Mouse (Mus musculus) neural tube, embryonic 15.5 days (tissue): ENCODE measurements at regions not wholly inside any gene's neighbourhood (a gene's known extent, or its start where the extent isn't known, plus 50 kb on each side); places are given as distances from the start of the nearest gene placed in this dataset.

Source experiments
- ATAC-seq: fragments of 200-750 bp; cut with Nextera tagmentation; 2 replicates; pipeline ENCODE4 v1.8.0; 2017; ENCODE audit warnings: mild to moderate bottlenecking, moderate TSS enrichment, moderate library complexity; ENCODE audit not compliant: low FRiP score
- H3K27ac ChIP-seq: fragments of 300-500 bp; sonication (generic); replicated peaks from 2 replicates; pipeline ENCODE4 v1.5.1; 2015; ENCODE audit warnings: mild to moderate bottlenecking, inconsistent platforms
- H3K27me3 ChIP-seq: fragments of 300-500 bp; sonication (generic); replicated peaks from 2 replicates; pipeline ENCODE4 v1.6.1; 2015; ENCODE audit warnings: inconsistent platforms
- H3K36me3 ChIP-seq: fragments of 300-500 bp; sonication (generic); 2 replicates; pipeline ENCODE4 v1.6.1; 2015; ENCODE audit warnings: inconsistent platforms
- H3K4me1 ChIP-seq: fragments of 300-500 bp; sonication (generic); 2 replicates; pipeline ENCODE4 v1.6.1; 2015; ENCODE audit warnings: inconsistent platforms
- H3K4me2 ChIP-seq: fragments of 300-500 bp; sonication (generic); 2 replicates; pipeline ENCODE4 v1.6.1; 2015; ENCODE audit warnings: inconsistent platforms, mild to moderate bottlenecking, moderate library complexity
- H3K4me3 ChIP-seq: fragments of 300-500 bp; sonication (generic); replicated peaks from 2 replicates; pipeline ENCODE4 v1.5.1; 2015; ENCODE audit warnings: mild to moderate bottlenecking, inconsistent platforms
- H3K9ac ChIP-seq: fragments of 300-500 bp; sonication (generic); replicated peaks from 2 replicates; pipeline ENCODE4 v1.6.1; 2015; ENCODE audit warnings: mild to moderate bottlenecking, inconsistent platforms
- H3K9me3 ChIP-seq: fragments of 300-500 bp; sonication (generic); replicated peaks from 2 replicates; pipeline ENCODE4 v1.6.1; 2016; ENCODE audit warnings: inconsistent platforms
- WGBS: fragments of 180-500 bp; shearing (Covaris S2); methylation state at CpG from one replicate; pipeline ENCODE4 v1.1.7; 2015; ENCODE audit warnings: mixed read lengths; 5-methylcytosine and 5-hydroxymethylcytosine counted together

DNA sequence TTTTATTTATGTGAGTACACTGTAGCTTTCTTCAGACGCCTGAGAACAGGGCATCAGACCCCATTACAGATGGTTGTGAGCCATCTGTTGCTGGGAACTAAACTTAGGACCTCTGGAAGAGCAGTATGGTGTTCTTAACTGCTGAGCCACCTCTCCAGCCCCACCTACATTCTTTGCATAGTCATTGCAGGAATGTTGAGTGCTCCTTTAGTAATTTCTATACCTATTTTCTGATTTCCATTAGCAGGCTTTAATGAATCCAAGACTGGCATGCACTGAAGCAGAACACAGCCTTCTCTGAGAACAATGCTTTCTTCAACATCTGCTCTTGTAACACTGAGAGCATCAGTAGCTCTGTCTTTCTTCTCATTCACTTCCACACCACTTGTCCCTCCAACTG is 131.7 kb upstream of the Cdkn2b start:
- WGBS = 84% methylated on average over 1 of the region's 1 CpGs
- no peak for ATAC-seq

DNA sequence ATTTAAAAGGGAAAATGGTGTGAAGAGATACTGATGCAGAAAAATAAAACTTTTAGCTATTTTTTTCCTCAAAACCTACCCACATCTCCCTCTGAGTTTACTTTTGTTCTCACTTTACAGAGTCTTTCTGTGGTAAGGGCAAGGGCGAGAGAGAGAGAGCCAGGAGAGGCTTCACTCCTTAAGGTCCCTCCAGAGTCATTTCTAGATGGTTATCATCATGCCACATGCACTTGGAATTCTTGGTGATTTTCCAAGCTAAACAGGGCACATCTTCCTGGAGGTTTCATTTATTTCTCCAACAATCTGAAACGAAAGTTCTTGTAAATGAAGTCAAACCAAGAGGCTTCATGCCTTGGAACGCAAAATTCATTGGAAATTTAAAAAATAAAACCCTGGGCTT is 130.0 kb upstream of the Cdkn2b start:
- H3K27ac ChIP-seq = no peak overlapping the region
- ATAC-seq = no peak
- no peaks in the 10 kb centered on the region for H3K9me3 ChIP-seq
- no peak overlapping the region for H3K4me3 ChIP-seq
- H3K36me3 ChIP-seq = no peaks in the 10 kb centered on the region
- no peaks in the 10 kb centered on the region for H3K27me3 ChIP-seq
- H3K4me2 ChIP-seq = no peak overlapping the region
- H3K4me1 ChIP-seq = no peaks in the 10 kb centered on the region
- 80% methylated on average over 3 of the region's 3 CpGs for WGBS
- H3K9ac ChIP-seq = no peak overlapping the region

More for the DNA sequence above, 131.7 kb upstream of the Cdkn2b start:
- Histone ChIP-seq H3K4me3 (no peak overlapping the region), H3K36me3 (no peaks in the 10 kb centered on the region), H3K27me3 (no peaks in the 10 kb centered on the region), H3K4me1 (no peaks in the 10 kb centered on the region), H3K4me2 (no peak overlapping the region), H3K27ac (no peak overlapping the region), H3K9ac (no peak overlapping the region), H3K9me3 (no peaks in the 10 kb centered on the region)

DNA sequence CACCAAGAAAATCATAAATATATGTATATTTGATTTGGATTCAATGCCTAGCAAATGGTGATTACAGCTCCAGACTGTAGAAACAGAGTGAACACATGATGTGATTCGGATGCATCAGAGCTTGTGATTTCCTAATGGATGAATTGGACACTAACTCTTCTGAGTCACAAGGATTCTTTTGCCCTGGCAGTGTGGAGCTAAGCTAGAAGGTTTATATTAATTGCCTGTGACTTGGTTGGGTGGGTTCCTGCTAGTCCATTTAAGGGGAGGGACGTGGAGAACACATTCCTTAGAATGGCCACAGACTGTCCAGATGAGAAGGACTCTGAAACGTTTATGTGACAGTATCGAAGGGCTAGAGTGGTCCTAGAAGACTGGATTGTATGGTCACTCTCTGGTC is 129.5 kb upstream of the Cdkn2b start:
- Histone ChIP-seq H3K36me3 (no peaks in the 10 kb centered on the region), H3K4me1 (no peaks in the 10 kb centered on the region), H3K27ac (no peak overlapping the region), H3K4me3 (no peak overlapping the region), H3K27me3 (no peaks in the 10 kb centered on the region), H3K4me2 (no peak overlapping the region), H3K9me3 (no peaks in the 10 kb centered on the region), H3K9ac (no peak overlapping the region)
- no peak for ATAC-seq
- 71% methylated on average over 4 of the region's 4 CpGs for WGBS

DNA sequence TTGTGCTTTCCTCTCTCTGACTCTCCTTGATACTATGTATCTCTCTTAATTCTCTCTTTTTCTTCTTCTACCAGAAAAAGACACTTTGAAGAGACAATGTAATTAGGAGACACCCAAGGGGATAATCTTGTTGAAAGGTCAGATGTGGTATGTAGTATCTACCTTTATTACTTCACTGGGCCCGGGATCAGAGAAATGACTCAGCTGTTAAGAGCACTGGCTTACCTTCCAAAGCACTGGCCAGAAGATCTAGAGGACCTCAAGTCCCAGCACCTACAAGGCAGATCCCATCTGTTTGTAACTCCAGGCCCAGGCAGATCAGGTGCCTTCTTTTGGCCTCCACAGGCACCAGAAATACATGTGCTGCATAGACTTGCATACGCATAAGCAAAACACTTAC is 127.8 kb upstream of the Cdkn2b start:
- Histone ChIP-seq H3K9ac (no peak overlapping the region), H3K4me3 (no peak overlapping the region), H3K27ac (no peak overlapping the region), H3K36me3 (no peaks in the 10 kb centered on the region), H3K9me3 (no peaks in the 10 kb centered on the region), H3K4me1 (no peaks in the 10 kb centered on the region), H3K27me3 (no peaks in the 10 kb centered on the region), H3K4me2 (no peak overlapping the region)
- ATAC-seq = no peak
- 88% methylated on average over 2 of the region's 2 CpGs for WGBS

DNA sequence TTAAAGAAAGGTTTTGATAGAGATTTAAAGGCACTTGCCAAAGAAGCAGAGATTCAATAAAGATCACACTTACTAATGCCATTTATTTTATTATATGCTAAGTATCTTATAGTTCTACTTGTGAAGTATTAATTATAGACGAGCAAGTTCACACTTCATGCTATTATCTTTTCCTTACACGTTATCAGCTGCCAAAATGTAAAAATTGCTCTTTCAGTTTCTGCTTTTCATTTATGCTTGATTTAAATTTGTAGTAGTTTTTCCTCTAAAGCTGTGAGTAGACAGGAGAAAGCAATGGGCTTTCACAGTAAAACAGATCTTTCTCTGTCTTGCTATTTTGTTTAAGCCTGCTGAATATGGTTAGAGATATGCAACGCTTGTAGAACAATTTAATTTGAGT is 125.9 kb upstream of the Cdkn2b start:
- Histone ChIP-seq H3K4me2 (no peak overlapping the region), H3K27ac (no peak overlapping the region), H3K27me3 (no peaks in the 10 kb centered on the region), H3K9ac (no peak overlapping the region), H3K4me3 (no peak overlapping the region), H3K9me3 (no peaks in the 10 kb centered on the region), H3K4me1 (no peaks in the 10 kb centered on the region), H3K36me3 (no peaks in the 10 kb centered on the region)
- WGBS = 89% methylated on average over 3 of the region's 3 CpGs
- no peak for ATAC-seq

DNA sequence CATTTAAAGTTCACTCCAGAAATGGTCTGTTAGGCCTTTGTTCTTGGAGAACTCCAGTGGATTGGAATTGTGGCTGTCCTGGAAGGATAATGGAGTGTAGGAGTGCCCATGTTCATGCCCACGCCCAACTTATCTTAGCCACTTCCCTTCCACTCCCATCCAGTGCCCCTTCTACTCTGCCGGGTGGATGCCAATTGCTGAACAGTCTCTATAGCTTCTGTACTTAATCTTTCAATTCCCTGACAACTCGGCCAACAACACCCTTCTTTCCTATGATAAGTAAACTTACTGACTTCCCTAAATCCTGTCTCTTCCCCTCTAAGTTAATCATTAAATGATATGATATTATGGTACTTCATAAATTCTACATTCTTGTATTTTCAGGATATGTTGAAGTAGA is 123.3 kb upstream of the Cdkn2b start:
- Histone ChIP-seq H3K9me3 (no peaks in the 10 kb centered on the region), H3K4me3 (no peak overlapping the region), H3K27ac (no peak overlapping the region), H3K4me1 (no peaks in the 10 kb centered on the region), H3K27me3 (no peaks in the 10 kb centered on the region), H3K4me2 (no peak overlapping the region), H3K36me3 (no peaks in the 10 kb centered on the region), H3K9ac (no peak overlapping the region)
- 91% methylated on average over 3 of the region's 3 CpGs for WGBS
- no peak for ATAC-seq

DNA sequence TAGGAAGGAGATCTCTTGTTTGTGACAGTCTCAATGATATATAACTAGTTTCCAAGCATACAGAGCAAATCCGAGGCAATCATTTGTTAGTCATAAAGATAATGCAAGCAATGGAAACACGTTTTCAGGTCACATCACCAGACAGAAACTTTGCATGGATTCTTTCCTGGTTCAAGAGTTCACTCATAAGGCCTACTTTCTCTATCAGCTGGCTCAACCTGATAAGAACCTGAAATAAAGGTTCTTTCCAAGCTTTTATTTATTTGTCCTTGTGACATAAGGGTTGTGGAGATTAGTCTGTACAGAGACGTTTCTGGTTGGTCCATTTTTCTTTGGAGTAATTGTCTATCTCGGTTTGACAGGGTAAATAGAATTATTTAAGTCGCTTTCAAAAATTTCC is 122.7 kb upstream of the Cdkn2b start:
- no peak for ATAC-seq
- no peaks in the 10 kb centered on the region for H3K27me3 ChIP-seq
- no peaks in the 10 kb centered on the region for H3K36me3 ChIP-seq
- H3K4me2 ChIP-seq = no peak overlapping the region
- no peaks in the 10 kb centered on the region for H3K4me1 ChIP-seq
- H3K9me3 ChIP-seq = no peaks in the 10 kb centered on the region
- H3K27ac ChIP-seq = no peak overlapping the region
- no peak overlapping the region for H3K4me3 ChIP-seq
- 72% methylated on average over 5 of the region's 5 CpGs for WGBS
- H3K9ac ChIP-seq = no peak overlapping the region

DNA sequence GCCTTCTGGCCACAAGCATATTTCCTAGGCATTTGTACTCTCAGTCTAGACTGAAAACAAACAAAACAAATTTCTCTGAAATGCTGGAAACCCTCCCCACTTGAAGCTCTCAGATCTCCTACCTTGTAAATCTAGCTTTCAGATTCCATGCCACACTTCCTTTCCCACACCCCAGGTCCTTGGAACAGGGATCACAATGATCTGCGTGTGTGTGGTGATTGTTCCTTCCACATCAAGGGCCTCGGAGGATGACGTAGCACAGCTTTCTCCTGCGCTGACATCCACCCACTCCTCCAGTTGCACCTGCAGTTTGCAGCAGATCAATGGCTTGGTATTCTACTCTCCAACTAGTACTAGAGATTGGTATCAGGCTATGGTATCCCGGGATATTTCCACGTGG is 120.7 kb upstream of the Cdkn2b start:
- WGBS = 79% methylated on average over 6 of the region's 6 CpGs

DNA sequence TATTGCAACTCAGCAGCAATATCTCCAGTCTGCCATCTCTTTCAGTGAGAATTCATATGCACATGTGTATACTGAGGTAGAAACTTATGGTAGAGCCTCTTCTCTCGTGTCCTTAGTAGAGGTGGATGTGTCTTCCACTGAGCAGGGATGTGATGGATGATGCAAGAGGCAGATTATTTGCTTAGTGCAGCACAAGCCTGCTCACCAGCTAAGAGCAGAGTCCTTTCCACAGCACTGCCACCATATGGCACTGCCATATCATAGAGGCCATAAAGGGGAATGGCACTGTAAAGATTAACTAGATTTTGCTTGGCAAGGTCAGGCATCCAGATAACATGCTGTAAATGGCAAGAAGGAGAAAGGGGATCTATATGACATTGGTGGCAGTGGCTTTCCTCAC is 117.6 kb upstream of the Cdkn2b start:
- Histone ChIP-seq H3K9ac (no peak overlapping the region), H3K36me3 (no peaks in the 10 kb centered on the region), H3K9me3 (no peaks in the 10 kb centered on the region), H3K4me3 (no peak overlapping the region), H3K4me2 (no peak overlapping the region), H3K27ac (no peak overlapping the region), H3K27me3 (no peaks in the 10 kb centered on the region), H3K4me1 (no peaks in the 10 kb centered on the region)
- ATAC-seq = no peak
- 84% methylated on average over 1 of the region's 1 CpGs for WGBS

More for the DNA sequence above, 120.7 kb upstream of the Cdkn2b start:
- Histone ChIP-seq H3K9me3 (no peaks in the 10 kb centered on the region), H3K4me1 (no peaks in the 10 kb centered on the region), H3K27me3 (no peaks in the 10 kb centered on the region), H3K36me3 (no peaks in the 10 kb centered on the region), H3K9ac (no peak overlapping the region), H3K4me3 (no peak overlapping the region), H3K27ac (no peak overlapping the region), H3K4me2 (no peak overlapping the region)
- ATAC-seq = no peak

DNA sequence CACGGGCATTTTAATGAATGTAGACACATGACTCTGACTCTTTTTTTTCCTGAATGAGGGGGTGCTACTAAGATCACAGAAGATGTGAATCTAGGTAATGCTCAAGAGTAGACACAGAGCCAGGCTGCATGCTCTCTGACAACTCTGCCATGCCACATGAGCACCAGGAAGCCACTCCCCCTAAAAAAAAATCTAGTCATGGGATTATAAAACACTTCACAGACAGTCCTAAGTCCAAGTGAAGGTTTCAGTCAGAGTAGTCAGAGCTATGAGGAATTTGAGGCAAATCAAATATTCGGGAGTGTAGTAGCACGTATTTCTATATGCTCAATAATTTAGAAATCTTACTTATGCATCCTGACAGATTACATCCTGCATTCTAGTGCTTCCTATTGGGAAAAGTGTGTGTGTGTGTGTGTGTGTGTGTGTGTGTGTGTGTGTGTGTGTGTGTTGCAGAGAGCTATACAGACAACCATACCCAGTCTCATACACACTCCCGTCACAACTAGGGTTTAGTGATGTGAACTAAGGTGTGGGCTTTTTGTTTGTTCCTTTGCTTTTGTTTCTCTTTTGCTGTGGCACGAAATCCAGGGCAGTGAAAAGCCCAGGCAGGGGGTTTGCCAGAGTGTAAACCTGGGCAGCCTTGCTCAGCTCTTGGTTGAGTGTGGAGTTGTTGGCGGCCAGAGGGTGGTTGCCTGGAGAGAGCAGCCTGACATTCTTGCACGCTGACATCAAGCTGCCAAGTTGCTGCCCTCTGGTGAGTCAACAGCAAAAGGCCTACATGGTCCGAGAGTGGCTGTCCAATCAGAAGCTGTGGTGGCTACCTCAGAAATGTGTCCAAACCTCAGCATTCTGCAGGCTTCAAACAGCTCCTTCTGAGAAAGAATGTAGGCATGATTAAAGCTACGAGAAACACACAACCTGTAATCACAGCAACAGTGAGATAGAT is 116.8 kb upstream of the Cdkn2b start:
- Histone ChIP-seq H3K36me3 (no peaks in the 10 kb centered on the region), H3K27ac (no peak overlapping the region), H3K9ac (no peak overlapping the region), H3K4me3 (no peak overlapping the region), H3K4me1 (no peaks in the 10 kb centered on the region), H3K4me2 (no peak overlapping the region), H3K9me3 (no peaks in the 10 kb centered on the region), H3K27me3 (no peaks in the 10 kb centered on the region)
- peak; percentile 77; the same call in 1 of the 2 replicates for ATAC-seq
- 56% methylated on average over 9 of the region's 9 CpGs for WGBS

DNA sequence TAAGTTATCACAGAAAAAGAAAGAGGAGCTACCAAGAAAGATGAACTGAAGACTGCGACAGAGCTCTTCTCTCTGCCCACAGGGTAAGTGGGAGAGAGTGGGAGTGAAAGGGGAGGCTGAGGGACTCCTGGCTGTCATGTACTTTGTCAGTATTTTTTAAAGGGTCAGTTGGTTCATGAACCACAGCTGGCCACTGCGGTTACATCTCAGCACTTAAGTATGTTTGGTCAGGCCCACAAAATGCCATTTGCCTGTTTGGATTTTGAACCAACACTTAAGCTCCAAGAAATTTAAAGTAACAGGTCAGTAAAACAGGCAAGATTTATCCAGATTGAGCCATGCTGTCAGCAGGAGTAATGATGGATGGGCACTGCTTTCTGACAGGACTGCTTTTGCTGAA is 115.1 kb upstream of the Cdkn2b start:
- Histone ChIP-seq H3K4me1 (no peaks in the 10 kb centered on the region), H3K9me3 (no peaks in the 10 kb centered on the region), H3K4me2 (no peak overlapping the region), H3K27ac (no peak overlapping the region), H3K9ac (no peak overlapping the region), H3K27me3 (no peaks in the 10 kb centered on the region), H3K36me3 (no peaks in the 10 kb centered on the region), H3K4me3 (no peak overlapping the region)
- no peak for ATAC-seq
- 83% methylated on average over 2 of the region's 2 CpGs for WGBS

DNA sequence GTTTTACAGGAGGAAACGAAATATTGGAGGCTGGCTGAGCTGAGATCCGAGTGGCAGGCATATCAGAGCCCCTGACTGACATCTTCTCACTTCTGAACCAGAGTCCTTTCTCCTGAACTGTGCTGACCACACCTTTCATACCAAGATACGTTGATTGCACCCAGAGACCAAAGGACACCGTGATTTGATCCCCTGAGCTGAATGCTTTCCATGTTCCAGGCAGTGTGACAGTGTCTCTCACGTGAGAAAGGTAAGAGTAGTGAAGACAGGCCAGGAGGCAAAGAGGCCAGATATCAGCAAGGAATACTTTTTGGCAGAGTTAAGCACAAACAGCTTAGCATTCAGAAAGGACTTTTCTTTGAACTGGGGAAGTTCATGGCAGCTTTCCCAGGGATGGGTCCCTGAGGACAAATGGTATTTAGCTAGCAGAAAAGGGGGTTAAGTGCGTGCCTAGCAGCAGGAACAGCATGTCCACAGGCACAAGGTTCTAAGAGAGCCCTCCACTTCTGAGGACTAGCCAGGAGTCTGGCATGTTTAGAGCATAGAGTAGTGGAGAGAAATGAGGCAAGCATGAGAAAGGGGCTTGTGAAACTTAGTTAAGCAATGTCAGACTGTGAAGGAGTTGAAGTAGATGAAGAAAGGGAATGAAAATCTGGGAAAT is 111.0 kb upstream of the Cdkn2b start:
- 74% methylated on average over 6 of the region's 6 CpGs for WGBS
- no peak for ATAC-seq
- Histone ChIP-seq H3K9me3 (no peaks in the 10 kb centered on the region), H3K4me2 (no peak overlapping the region), H3K27me3 (no peaks in the 10 kb centered on the region), H3K4me1 (no peaks in the 10 kb centered on the region), H3K36me3 (no peaks in the 10 kb centered on the region), H3K9ac (no peak overlapping the region), H3K27ac (no peak overlapping the region), H3K4me3 (no peak overlapping the region)
